Mouse (Mus musculus): ENCODE data around the gene Tnip1. TPM values are rescaled to one million over a fixed set of nuclear protein-coding genes. Genes with fewer than 3 reads are reported as not detected.

Gene Tnip1
- polyA plus RNA-seq, 1 experiment from 2014 or later: 8.8 TPM

DNA sequence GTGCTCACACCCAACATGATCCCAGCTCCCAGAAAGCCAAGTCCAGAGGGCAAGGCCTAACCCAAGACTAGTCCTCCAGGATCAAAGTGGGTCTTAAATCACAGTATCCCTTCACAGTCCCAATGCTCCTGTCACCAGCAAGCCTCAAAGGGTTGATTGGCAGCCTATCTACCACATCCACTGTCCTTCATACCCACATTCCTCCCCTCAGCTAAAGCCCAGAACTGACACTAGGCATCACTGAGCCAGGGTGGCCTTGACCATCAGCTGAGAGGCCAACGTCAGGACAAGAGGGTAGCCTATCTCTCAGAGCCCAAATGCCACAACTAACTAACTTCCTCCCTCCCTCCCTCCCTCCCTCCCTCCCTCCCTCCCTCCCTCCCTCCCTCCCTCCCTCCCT is 13.0 kb downstream of the Tnip1 start:
- Histone ChIP-seq H3K27ac (no peak overlapping the region), H3K36me3 (replicated peaks) (no peaks in the 10 kb centered on the region), H3K9me3 (no peaks in the 10 kb centered on the region), H3K27me3 (ENCODE audit: poor library complexity, severe bottlenecking) (no peaks in the 10 kb centered on the region), H3K4me3 (no peak overlapping the region), H3K4me1 (peaks cover 19% of the 10 kb centered on the region)
- WGBS: 74% methylated on average over 1 of the region's 1 CpGs
- no peak for DNase-seq (ENCODE audit: extremely low spot score, low spot score)

DNA sequence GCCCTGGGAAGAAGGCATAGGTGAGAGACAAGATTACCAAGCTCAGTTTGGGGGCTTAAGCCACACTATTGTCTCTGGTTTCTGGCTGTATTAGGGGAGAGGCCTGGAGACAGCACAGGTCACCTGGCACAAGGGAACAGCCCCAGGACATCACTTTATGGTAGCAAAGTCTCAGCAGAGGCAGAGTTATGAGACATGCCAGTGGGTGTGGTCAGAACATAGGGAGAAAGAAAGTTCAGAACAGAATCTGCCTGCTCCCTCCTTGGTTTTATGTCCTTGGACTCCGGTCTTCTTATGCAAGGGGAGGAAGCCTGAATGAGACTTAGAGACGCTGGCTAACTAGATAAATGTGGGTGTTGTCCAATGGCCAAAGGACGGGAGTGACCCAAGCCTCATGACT is 18.0 kb downstream of the Tnip1 start:
- Histone ChIP-seq H3K4me3 (no peak overlapping the region), H3K9me3 (no peaks in the 10 kb centered on the region), H3K27me3 (ENCODE audit: poor library complexity, severe bottlenecking) (no peaks in the 10 kb centered on the region), H3K4me1 (peaks cover 13% of the 10 kb centered on the region), H3K36me3 (replicated peaks) (no peaks in the 10 kb centered on the region), H3K27ac (no peak overlapping the region)
- WGBS: 82% methylated on average over 3 of the region's 3 CpGs
- DNase-seq (ENCODE audit: extremely low spot score, low spot score): no peak

DNA sequence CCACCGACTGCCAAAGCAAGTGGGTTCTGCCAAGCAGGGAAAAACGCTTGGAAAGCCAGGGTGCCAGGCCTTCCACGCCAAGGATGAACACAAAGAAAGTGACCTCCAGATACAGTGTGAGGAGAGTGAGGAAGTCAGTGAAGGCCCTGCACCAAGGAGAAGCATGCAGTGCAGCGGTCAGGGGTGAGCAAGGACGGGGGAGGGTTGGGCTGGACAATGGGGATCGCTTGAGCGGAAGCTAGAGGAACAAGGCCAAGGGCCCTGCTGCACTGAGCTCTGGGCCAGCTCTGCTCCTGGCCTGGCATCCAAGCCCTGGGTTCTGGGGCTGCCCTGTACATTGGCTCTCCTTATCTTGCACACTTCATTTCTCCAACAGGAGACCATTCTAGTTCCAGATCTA is 22.7 kb downstream of the Tnip1 start:
- Histone ChIP-seq H3K36me3 (replicated peaks) (peaks cover 10% of the 10 kb centered on the region), H3K27me3 (ENCODE audit: poor library complexity, severe bottlenecking) (no peaks in the 10 kb centered on the region), H3K9me3 (no peaks in the 10 kb centered on the region), H3K27ac (0 out of 2 replicates have a peak overlapping the region, but pooled peaks have one; percentile 51), H3K4me3 (no peak overlapping the region), H3K4me1 (peaks cover 22% of the 10 kb centered on the region)
- no peak for DNase-seq (ENCODE audit: extremely low spot score, low spot score)
- WGBS: 81% methylated on average over 7 of the region's 7 CpGs

DNA sequence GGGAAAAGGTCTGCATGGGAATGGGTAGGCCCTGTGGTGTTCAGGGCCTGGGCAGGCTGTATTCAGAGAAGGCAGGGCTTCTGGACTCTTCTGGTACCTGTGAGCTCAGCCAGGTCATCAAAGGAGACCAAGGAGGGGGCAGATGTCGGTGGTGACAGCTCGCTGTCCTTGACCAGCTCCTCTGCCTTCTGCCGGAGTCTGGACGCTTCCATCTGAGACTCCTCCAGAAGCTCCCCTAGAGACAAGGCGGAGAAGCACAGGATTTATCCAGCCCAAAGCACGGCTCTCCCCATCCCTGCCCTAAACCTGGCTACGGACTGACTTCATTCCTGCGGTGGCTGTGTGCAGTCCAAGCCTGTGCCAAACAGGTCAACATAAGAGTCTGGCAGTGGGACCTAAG is 23.2 kb downstream of the Tnip1 start:
- H3K27ac ChIP-seq: no peak overlapping the region
- 89% methylated on average over 8 of the region's 8 CpGs for WGBS

DNA sequence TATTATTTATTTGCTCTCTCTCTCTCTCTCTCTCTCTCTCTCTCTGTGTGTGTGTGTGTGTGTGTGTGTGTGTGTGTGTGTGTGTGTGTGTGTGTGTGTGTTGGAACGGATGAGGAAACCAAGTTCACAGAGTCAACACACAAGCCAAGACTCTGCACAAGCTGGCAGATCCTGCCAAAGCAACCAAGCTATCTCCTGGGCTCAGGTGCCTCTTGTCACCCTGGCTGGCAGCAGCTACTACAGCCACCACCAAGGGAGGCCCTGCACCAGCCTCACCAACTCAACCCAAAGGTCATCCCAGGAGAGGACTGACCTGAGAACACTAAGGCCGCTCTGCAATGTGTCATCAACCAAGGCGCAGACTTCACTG is 26.0 kb downstream of the Tnip1 start:
- H3K27me3 ChIP-seq (ENCODE audit: poor library complexity, severe bottlenecking): no peaks in the 10 kb centered on the region
- no peak overlapping the region for H3K27ac ChIP-seq
- no peak overlapping the region for H3K4me3 ChIP-seq
- H3K9me3 ChIP-seq: no peaks in the 10 kb centered on the region
- peaks cover 21% of the 10 kb centered on the region for H3K36me3 ChIP-seq (replicated peaks)
- WGBS: 89% methylated on average over 3 of the region's 3 CpGs
- DNase-seq (ENCODE audit: extremely low spot score, low spot score): no peak
- peaks cover 19% of the 10 kb centered on the region for H3K4me1 ChIP-seq

More for the DNA sequence above, 23.2 kb downstream of the Tnip1 start:
- H3K36me3 ChIP-seq (replicated peaks): peaks cover 10% of the 10 kb centered on the region
- no peaks in the 10 kb centered on the region for H3K27me3 ChIP-seq (ENCODE audit: poor library complexity, severe bottlenecking)
- no peak overlapping the region for H3K4me3 ChIP-seq
- DNase-seq (ENCODE audit: extremely low spot score, low spot score): no peak
- peaks cover 22% of the 10 kb centered on the region for H3K4me1 ChIP-seq
- H3K9me3 ChIP-seq: no peaks in the 10 kb centered on the region

DNA sequence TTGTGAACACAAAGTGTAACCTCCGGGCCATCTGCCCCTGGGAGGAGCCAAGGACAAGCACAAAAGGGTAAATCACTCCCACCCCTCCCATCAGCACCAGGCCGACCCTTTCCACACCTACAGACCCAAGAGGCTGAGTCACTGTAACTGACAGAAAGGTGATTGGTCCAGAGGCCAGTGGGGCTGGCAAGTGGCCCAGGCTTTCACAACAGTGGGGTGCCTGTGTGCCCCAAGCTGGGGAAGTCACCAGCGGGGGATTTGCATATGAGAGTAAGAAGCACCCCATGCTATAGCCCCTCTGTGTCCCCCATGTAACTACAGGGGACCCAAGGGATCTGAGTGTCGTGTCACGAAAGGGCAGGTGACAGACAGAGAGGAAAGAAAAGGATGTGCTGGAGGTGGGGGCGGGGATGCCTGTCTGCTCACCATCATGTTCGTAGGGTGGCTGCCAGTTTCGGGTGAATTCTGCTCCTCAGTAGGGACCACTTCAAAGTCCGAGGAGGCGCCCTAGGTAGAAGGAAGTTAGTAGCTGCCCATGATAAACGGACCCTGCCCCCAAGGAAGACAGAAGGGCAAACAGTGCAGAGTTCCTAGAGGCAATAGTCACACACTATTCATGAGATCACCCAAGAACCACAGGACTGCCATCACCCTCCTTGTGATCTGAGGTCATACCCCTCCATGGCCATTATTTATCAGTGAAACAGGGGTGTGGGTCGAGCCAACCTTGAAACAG is 26.5 kb downstream of the Tnip1 start:
- H3K4me1 ChIP-seq: peaks cover 19% of the 10 kb centered on the region
- H3K4me3 ChIP-seq: no peak overlapping the region
- peak overlapping the region; percentile 27; the same call in 1 of the 2 replicates for H3K27ac ChIP-seq
- no peaks in the 10 kb centered on the region for H3K9me3 ChIP-seq
- DNase-seq (ENCODE audit: extremely low spot score, low spot score): no peak
- 39% methylated on average over 12 of the region's 12 CpGs for WGBS
- peaks cover 21% of the 10 kb centered on the region for H3K36me3 ChIP-seq (replicated peaks)
- H3K27me3 ChIP-seq (ENCODE audit: poor library complexity, severe bottlenecking): no peaks in the 10 kb centered on the region

- Histone ChIP-seq H3K27me3 (ENCODE audit: poor library complexity, severe bottlenecking) (no peaks in the 10 kb centered on the region), H3K4me3 (no peak overlapping the region), H3K27ac (no peak overlapping the region), H3K9me3 (no peaks in the 10 kb centered on the region), H3K4me1 (peaks cover 9% of the 10 kb centered on the region), H3K36me3 (replicated peaks) (peaks cover 25% of the 10 kb centered on the region)
- DNase-seq (ENCODE audit: extremely low spot score, low spot score): no peak
- 94% methylated on average over 7 of the region's 7 CpGs for WGBS
These were observed 28.5 kb downstream of the Tnip1 start for GRCm38 (mm10) chr11:54934198-54934597.

DNA sequence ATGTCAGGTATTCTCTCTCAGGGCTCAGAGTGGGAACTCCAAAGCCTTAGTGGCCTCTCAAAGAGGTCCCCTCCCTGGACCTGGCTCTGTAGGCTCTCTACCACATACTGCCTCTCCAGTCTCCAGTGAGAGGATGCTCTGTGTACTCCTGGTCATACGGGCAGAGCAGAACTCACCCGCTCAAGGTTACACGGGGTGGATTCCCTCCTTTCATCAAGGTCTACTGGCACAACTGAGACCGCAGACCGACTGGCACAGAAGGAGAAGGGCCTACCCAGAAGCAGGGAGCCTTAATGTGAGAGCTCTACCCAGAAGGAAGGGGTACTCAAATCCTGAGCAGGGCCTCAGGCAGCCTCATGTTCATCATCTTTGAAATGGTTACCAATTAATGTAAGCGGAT is 30.2 kb downstream of the Tnip1 start:
- Histone ChIP-seq H3K27ac (no peak overlapping the region), H3K4me1 (peaks cover 9% of the 10 kb centered on the region), H3K9me3 (no peaks in the 10 kb centered on the region), H3K4me3 (no peak overlapping the region), H3K36me3 (replicated peaks) (peaks cover 30% of the 10 kb centered on the region), H3K27me3 (ENCODE audit: poor library complexity, severe bottlenecking) (no peaks in the 10 kb centered on the region)
- DNase-seq (ENCODE audit: extremely low spot score, low spot score): no peak
- 90% methylated on average over 6 of the region's 6 CpGs for WGBS

- Histone ChIP-seq H3K4me1 (peaks cover 9% of the 10 kb centered on the region), H3K9me3 (no peaks in the 10 kb centered on the region), H3K4me3 (no peak overlapping the region), H3K27ac (no peak overlapping the region), H3K36me3 (replicated peaks) (peaks cover 28% of the 10 kb centered on the region), H3K27me3 (ENCODE audit: poor library complexity, severe bottlenecking) (no peaks in the 10 kb centered on the region)
- DNase-seq (ENCODE audit: extremely low spot score, low spot score): peak; percentile 36
- 63% methylated on average over 5 of the region's 5 CpGs for WGBS
These were observed 31.2 kb downstream of the Tnip1 start for GRCm38 (mm10) chr11:54931405-54932093.

- 74% methylated on average over 7 of the region's 7 CpGs for WGBS
These were observed 32.3 kb downstream of the Tnip1 start for GRCm38 (mm10) chr11:54930318-54930979.

GRCm38 (mm10) chr11:54929744-54930143 is 33.0 kb downstream of the Tnip1 start:
- 89% methylated on average over 8 of the region's 8 CpGs for WGBS

More at GRCm38 (mm10) chr11:54930318-54930979, 32.3 kb downstream of the Tnip1 start:
- H3K36me3 ChIP-seq (replicated peaks): peaks cover 37% of the 10 kb centered on the region
- H3K4me1 ChIP-seq: no peaks in the 10 kb centered on the region
- H3K9me3 ChIP-seq: no peaks in the 10 kb centered on the region
- peak; percentile 39 for DNase-seq (ENCODE audit: extremely low spot score, low spot score)
- H3K27ac ChIP-seq: no peak overlapping the region
- no peaks in the 10 kb centered on the region for H3K27me3 ChIP-seq (ENCODE audit: poor library complexity, severe bottlenecking)
- H3K4me3 ChIP-seq: no peak overlapping the region

GRCm38 (mm10) chr11:54929290-54929689 is 33.4 kb downstream of the Tnip1 start:
- 94% methylated on average over 6 of the region's 6 CpGs for WGBS
- peaks cover 37% of the 10 kb centered on the region for H3K36me3 ChIP-seq (replicated peaks)

More at GRCm38 (mm10) chr11:54929744-54930143, 33.0 kb downstream of the Tnip1 start:
- Histone ChIP-seq H3K4me1 (no peaks in the 10 kb centered on the region), H3K36me3 (replicated peaks) (peaks cover 37% of the 10 kb centered on the region), H3K4me3 (no peak overlapping the region), H3K9me3 (no peaks in the 10 kb centered on the region), H3K27me3 (ENCODE audit: poor library complexity, severe bottlenecking) (no peaks in the 10 kb centered on the region), H3K27ac (no peak overlapping the region)
- DNase-seq (ENCODE audit: extremely low spot score, low spot score): no peak

DNA sequence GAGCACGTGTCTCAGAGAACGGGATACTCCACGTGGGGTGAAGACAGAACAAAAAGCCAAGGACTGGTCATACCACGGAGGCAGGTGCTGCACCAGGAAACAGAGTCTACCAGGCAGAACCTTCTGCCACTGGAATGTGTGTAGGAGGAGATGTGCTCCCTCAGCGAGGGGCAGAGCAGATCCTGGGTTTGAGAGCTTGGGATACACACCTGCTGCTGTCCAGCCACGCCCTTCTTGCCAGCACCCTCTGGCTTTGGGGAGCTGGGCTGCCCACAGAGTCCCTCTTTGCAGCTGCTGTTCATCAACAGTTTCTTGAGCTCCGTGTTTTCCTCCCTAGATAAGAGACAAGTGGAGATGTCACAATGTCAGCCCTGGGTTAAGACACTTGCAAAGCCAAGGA is 33.8 kb downstream of the Tnip1 start:
- H3K36me3 ChIP-seq (replicated peaks): peaks cover 41% of the 10 kb centered on the region
- H3K9me3 ChIP-seq: no peaks in the 10 kb centered on the region
- no peaks in the 10 kb centered on the region for H3K27me3 ChIP-seq (ENCODE audit: poor library complexity, severe bottlenecking)
- 85% methylated on average over 7 of the region's 7 CpGs for WGBS
- H3K27ac ChIP-seq: no peak overlapping the region
- no peak for DNase-seq (ENCODE audit: extremely low spot score, low spot score)
- no peaks in the 10 kb centered on the region for H3K4me1 ChIP-seq
- no peak overlapping the region for H3K4me3 ChIP-seq

More at GRCm38 (mm10) chr11:54929290-54929689, 33.4 kb downstream of the Tnip1 start:
- no peaks in the 10 kb centered on the region for H3K27me3 ChIP-seq (ENCODE audit: poor library complexity, severe bottlenecking)
- H3K4me1 ChIP-seq: no peaks in the 10 kb centered on the region
- no peak for DNase-seq (ENCODE audit: extremely low spot score, low spot score)
- no peak overlapping the region for H3K4me3 ChIP-seq
- H3K9me3 ChIP-seq: no peaks in the 10 kb centered on the region
- H3K27ac ChIP-seq: no peak overlapping the region

Data from forebrain, embryonic 10.5 days (tissue).